Mouse (Mus musculus): ENCODE results near the gene Gm26620.

Gm26620 gene

DNA sequence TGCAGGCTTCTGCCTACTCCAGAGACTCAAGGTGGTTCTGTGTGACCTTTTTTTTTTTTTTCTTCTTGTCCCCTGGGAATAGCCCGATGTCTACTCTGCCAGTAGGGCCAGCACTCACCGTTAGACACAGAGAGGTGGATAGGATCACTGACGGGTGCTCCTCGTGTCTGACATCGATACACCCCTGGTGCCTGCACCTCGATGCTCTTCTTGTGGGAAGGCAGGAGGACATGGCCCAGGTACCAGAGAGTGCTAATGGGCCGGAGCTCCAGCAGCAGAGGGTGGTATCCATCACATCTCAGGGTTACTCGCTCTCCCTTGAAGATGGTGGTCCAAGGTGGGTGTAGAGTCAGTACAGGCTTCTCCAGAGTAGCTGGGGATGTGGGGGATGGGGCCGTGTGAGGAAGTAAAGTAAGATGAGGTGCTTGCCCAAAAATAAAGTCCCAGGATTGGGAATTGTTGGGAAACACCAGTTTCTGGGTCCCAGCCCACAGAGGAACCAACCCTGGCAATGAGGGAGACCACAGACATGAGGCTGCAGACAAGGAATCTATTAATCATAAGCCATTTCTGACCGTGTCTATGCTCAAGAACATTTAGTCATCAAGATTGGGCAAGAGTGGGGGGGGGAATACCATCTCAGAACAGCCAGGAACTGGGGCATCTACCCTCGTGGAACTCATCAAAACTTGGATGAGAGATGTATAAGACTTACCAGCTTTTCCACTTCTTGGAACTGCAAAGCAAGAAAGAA lies 27.2 kb downstream of the Gm26620 start:
- DNase-seq (ENCODE audit: low spot score in 2 of 2), result no peak

DNA sequence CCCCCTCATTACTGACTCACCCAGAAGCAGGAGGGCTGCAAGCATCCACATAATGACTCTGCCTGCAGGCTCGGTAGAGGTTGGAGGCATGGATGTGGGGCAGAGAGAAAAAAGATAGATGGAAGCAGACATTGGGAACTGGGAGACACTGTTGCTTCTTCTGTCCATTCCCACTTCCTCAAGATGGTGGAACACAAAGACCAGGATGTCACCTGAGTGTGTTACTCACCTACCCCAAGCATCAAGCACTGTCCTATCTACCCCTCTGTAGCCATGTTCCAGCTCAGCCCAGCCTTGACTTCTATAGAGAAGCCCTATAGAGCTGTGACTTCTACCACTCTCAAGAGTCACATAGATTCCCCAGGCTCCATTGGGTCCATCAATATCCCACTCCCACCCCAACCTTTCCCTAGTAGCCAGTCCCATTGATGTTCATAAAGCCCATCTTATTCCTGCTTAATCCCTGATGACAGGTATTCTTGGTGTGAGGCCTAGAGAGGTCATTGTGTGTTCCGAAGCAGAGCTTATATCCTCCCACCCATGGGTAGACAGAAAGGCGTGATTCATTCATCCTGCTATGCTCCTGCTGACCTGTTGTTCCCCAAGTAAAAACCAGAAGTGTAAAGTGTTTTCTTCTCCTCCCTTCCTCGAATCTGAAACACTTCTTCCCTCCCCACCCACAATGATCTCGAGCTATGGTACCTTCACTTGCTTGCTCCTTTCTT lies 28.2 kb downstream of the Gm26620 start, which contains the start of gene Fcrlb:
Fcrlb (minus strand) TSS at position 51 of the 725 bp plus-strand sequence.
- DNase-seq (ENCODE audit: low spot score in 2 of 2), result no peak

DNA sequence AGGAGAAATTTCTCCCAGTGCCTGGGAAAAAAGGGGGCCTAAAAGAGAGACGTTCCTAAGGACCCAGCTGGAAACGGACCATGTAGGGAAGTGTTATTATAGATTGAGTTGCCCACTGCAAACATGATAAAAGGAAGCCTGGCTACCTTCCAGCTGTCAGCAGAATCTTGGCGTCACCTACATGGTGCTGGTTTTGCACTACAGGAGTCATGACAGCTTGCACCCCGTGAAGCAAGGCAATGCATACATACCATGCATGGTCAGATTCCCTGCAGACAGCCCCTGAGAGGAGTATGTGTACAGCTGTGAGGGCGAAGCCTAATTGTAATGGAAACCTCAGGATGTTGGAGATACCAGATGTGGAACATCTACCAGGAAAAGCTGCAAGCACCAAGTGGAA lies 30.8 kb downstream of the Gm26620 start:
- DNase-seq (ENCODE audit: low spot score in 2 of 2), result no peak

DNA sequence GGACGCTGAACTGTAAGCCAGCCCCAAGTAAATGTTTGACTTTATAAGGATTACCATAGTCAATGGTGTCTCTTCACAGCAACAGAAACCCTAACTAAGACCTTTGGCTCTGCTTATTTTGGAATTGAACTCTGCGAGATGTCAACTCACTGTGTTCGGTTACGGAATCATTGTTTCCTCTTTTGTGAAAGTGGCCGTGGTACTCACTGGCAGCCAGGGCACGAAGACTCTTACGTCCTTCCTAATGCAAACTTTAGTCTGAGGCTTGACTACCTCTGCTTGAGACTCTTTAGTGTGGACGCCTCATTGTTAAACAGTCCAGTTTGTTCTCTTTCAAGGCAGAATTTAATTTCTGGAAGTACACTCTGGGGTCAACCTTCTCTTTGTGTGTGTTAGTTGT lies 34.4 kb downstream of the Gm26620 start:
- DNase-seq (ENCODE audit: low spot score in 2 of 2), result no peak

DNA sequence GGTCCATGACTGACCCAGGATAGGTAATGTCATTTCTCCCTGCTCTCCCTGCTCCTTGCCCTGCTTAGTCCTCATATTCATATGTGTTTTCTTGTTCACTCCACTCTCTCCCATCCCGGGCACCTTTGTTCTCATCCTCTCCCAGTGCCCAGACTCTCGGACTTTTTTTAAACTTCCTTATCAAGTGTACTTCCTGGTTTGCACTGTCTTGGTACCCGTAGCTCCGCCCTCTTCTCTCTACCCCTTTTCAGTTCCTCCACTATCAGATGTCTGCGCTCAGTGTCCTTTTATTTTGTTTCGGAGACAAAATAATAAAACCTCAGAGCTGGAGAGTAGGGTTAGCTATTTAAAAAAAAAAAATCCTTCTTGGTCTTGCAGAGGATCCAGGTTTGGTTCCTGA lies 39.6 kb downstream of the Gm26620 start:
- DNase-seq (ENCODE audit: low spot score in 2 of 2), result no peak

DNA sequence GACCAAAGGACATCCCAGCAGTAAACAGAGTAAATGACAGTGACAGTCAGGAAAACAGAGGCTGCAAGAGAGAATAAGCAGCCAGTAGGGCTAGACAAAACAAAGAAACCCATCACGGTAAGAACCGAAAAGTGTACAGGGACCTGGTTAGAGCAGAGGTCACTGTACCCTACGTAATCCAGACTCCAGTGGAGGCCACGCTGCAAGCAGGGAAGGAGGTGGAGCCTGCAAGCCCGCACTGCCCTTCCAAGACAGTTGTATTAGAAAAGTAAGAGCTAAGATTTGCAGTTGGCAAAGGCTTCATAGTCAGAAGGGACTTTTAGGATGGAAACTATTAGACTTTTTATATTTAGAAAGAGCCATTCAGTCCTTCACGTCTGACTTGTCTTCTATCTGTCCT lies 42.1 kb downstream of the Gm26620 start:
- no peak for DNase-seq (ENCODE audit: low spot score in 2 of 2)

DNA sequence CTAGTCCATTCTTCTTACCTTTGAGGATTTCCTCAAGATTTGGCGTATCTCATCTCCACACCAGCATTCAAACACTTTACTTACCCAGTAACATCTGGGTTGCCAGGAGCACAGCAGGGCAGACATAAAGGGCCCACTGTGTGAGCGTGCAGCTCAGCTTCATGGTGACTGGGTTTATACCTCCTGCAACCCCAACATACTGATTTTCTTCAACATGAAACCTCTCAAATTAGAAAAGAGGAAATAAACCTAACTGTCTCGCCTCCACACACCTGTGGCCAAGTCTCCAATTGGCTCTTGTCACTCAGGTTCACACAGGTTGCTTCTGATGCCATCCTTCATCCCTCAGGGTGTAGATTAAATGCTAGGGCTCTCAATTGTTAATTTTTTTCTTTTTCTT lies 42.5 kb downstream of the Gm26620 start, which contains the start of gene Fcrla:
Fcrla (minus strand) TSS at position 206 of the 400 bp plus-strand sequence.
- no peak for DNase-seq (ENCODE audit: low spot score in 2 of 2)

DNA sequence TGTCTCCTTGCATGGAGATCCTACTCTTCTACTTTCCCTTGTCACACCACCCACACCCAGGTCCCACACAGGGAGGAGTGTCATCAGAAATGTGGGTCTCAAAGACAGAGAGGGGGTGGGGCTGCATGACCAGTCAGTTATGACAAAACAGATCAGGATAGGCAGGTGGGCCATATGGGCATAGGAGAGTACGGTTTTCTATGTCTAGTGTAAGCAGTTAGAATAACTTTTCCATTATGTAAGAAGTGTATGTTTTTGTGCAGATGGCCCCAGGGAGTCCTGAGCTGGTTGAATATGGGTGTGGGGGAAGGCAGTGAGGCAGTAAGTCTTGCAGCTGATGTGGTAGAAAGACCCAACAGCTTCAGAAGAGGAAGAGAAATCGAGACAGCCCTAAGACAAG lies 43.6 kb downstream of the Gm26620 start:
- no peak for DNase-seq (ENCODE audit: low spot score in 2 of 2)

DNA sequence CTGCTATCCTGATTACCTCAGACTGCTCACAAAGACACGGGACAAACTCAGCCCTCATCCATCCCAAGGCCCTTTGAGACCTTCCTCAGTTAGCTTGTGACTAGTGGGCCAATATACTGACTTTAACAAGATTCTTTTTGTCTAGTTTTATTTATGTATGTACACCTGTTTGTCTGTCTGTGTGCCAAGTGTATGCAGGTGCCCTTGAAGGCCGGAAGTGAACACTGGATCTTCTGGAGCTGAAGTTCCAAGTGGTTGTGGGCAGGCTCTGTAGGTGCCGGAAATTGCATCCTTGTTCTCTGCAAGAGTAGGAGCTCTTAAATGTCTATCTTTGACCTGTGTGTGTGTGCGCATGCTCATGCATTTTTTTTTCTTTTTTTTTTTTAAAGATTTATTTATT lies 44.4 kb downstream of the Gm26620 start:
- DNase-seq (ENCODE audit: low spot score in 2 of 2), result no peak

DNA sequence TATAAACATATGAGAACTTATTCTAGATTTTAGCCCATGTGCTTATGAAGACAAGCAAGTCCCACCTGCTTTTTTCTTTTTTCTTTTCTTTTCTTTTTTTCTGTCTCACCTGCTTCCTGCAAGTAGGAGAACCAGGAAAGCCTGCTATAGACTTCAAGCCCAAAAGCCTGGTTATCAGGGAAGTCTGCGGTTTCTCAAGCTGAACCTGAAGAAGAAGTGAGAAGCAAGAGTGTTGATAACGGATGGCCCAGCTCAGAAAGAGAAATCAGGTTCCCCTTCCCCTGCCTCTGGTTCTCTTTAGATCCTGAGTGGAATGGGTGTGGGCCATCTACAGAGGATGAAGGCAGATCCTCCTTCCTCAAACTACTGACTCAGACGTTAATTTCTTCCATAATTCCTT lies 47.2 kb downstream of the Gm26620 start:
- no peak for DNase-seq (ENCODE audit: low spot score in 2 of 2)

DNA sequence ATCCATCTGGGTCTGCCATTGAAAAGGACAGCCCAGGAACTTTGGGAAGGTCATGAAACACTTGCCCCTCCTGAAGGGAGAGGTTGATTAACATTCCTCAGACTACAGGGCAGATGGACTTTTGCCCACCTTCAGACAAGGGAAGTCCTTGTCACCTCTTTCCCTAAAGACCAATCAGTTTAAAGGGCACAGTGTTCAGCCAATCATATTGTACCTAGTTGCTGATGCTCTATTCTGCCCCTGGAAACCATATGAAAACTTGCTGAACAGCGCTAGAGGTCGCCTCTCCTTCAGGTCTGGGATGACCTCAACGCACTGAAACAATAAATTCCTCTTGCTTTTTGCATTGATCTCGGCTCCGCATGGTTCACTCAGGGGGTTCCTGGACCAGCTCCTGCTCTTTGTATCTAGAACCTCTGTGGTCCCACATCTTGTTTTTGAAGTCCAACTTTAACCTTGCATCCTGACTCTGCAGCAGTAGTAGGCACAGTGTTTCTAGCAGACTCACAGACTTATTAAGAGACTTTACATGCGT lies 48.6 kb downstream of the Gm26620 start:
- no peak for DNase-seq (ENCODE audit: low spot score in 2 of 2)

DNA sequence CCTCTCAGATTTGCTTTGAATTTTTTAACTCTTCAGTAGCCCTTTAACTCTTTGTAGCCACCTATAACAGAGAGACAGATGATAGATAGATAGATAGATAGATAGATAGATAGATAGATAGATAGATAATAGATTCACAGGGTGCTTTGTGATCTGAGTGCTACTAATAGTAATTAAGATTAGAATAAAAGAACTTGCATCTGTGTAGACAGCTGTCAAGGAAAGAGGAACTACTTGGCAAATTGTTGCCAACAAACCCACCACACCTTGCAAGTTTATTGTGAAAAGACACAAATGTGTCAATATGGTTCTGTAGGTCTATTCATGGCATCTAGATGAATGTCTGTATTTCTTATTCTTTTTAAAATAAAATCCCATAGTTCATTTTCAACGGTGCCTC lies 49.1 kb downstream of the Gm26620 start:
- DNase-seq (ENCODE audit: low spot score in 2 of 2), result no peak

DNA sequence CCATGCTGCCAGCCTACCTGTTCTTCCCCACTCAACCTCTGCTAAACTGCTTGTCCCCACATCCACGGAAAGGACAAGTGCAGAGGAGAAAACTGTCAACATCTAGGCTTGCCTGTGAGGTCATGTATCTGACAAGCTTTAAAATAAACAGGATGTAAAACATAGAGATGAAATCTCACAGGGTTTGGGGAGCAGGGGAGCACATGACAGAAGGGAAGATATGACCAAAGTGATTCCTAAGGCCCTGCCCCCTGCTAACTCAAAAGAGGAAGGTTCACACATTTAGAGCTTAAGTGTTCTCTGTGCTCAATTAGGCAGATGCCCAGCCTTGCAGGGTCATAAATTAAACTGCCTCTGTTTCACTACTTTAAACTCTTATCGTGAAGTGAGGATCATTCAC lies 49.5 kb downstream of the Gm26620 start:
- DNase-seq (ENCODE audit: low spot score in 2 of 2), result no peak
